Mouse (Mus musculus): ENCODE measurements around the gene Jakmip3. TPM values are rescaled to one million over a fixed set of nuclear protein-coding genes. Genes with fewer than 3 reads are reported as not detected.

Jakmip3 gene
- polyA plus RNA-seq, 1 experiment from 2014 or later: 0.66 TPM

DNA sequence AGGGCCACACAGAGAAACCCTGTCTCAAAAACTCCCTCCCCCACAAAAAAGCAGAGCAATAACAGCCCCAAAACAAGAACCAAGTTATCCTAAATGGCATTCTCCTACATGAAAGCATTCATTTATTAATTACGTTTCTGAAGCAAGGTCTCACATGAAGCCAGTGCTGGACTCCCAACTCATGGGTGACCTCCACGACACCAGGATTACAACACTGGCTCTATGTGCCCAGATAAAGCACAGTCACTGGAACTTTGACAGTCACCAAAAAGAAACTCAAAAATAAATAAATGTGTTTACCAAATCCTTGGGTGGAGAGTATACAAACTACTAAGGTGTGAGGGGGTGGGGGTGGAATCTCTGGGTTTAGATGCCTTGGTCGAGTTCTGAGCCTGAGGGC, 26.9 kb upstream of the Jakmip3 start:
- H3K9ac ChIP-seq (replicated peaks): no peak overlapping the region
- no peak overlapping the region for H3K27ac ChIP-seq
- no peaks in the 10 kb centered on the region for H3K9me3 ChIP-seq
- no peak overlapping the region for H3K4me2 ChIP-seq
- no peaks in the 10 kb centered on the region for H3K36me3 ChIP-seq
- no peaks in the 10 kb centered on the region for H3K27me3 ChIP-seq
- no peak for ATAC-seq (ENCODE audit: insufficient number of reproducible peaks, insufficient read depth, low FRiP score, low TSS enrichment, low read depth)
- 71% methylated on average over 3 of the region's 3 CpGs for WGBS
- H3K4me3 ChIP-seq (replicated peaks): no peak overlapping the region
- H3K4me1 ChIP-seq (replicated peaks): peaks cover 8% of the 10 kb centered on the region

DNA sequence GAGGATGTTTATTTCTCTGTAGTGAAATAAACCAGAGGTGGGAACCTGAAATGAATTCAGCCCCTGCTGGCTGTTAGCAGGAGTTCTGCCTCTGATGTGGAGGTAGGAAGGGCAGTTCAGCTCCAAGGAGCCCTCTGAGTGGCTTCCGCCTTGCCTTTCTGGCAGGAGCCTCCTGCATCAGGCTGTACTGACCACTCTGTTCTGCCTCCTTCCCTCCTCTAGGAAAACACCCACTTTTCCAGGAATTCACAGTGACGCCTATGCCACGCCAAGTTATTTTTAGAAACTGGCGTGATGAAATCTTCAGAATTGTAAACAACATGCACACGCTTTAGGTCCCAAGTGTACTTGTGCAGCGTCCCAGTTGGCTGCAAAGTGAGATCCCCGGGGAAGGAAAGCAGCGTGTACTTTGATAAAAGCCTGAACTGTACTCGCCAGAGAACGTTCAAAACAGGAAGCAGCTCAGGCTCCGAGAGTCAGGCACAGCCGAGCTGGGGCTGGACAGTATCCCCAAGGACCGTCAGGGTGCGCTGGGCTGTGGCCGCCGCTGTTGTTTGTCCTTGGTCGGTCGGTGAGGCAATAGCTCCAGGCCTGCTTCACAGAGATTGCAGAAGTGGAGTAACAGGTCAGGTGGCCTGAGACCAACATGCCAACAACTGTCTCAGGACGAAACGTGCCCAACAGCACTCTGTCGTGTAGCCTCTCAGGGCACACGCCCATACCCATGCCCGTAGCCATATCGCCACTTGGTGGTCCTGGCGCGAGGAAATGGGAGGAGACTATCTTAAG, 21.2 kb upstream of the Jakmip3 start:
- WGBS: 4% methylated on average over 26 of the region's 26 CpGs
- Histone ChIP-seq H3K27ac (peak overlapping the region; percentile 56), H3K9me3 (no peaks in the 10 kb centered on the region), H3K4me3 (replicated peaks) (peak overlapping the region; percentile 39), H3K27me3 (no peaks in the 10 kb centered on the region), H3K4me2 (peak overlapping the region; percentile 81), H3K4me1 (replicated peaks) (peaks cover 11% of the 10 kb centered on the region), H3K36me3 (no peaks in the 10 kb centered on the region), H3K9ac (replicated peaks) (peak overlapping the region; percentile 47)
- ATAC-seq (ENCODE audit: insufficient number of reproducible peaks, insufficient read depth, low FRiP score, low TSS enrichment, low read depth): peak; percentile 55; the same call in 1 of the 2 replicates

DNA sequence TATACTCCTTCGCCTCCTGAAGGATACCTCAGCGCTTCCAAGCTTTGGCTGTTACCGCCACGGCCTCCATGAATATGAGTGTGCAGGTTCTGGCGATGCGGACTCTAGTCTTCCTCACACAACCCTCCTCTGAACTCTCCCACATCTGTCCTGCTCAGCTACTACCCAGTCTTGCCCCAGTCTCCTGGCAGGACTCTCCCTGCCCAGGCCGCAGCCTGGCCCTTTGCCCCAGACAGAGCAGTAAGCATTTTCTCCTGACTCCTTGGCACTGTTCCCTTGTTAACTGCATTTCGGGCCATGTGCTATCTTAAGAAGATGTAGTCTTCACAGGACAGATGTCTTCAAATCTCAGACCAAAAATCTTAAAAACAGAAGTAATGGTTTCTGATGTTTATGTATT, 18.9 kb upstream of the Jakmip3 start:
- Histone ChIP-seq H3K9ac (replicated peaks) (no peak overlapping the region), H3K27me3 (no peaks in the 10 kb centered on the region; the same call in 1 of the 2 replicates), H3K4me1 (replicated peaks) (peaks cover 11% of the 10 kb centered on the region), H3K9me3 (no peaks in the 10 kb centered on the region), H3K36me3 (no peaks in the 10 kb centered on the region), H3K27ac (no peak overlapping the region), H3K4me3 (replicated peaks) (no peak overlapping the region), H3K4me2 (no peak overlapping the region)
- WGBS: 95% methylated on average over 8 of the region's 8 CpGs
- no peak for ATAC-seq (ENCODE audit: insufficient number of reproducible peaks, insufficient read depth, low FRiP score, low TSS enrichment, low read depth)

DNA sequence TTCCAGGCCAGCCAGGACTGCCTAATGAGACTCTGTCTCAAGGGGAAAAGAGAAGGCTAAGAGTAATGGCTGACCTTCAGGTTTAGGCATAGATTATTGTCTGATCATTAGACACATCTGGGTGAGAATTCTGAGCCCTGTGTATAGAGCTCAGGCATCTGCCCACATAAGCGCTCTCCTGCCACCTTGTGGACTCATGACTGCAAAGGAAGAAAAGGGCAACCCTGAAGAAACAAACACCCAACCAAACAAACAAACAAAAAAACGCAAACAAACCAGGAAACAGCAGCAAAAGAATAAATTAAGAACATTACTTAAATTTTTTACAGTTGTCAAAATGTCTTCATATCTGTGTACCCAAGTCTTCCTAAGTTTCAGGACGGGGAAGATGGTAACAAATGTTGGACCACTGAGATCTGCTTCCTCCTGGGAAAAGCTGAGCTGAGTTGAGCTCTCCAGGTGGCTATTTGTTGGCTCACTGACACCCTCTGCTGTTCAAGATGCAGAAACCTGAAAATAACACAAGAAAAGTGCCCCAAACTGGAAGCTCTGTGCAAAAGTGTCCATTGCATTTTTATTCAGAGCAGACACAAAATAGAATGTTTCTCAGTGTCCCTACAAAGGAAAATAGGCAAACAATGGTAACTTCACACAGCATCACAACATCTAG, 16.6 kb upstream of the Jakmip3 start:
- peaks cover 10% of the 10 kb centered on the region for H3K4me1 ChIP-seq (replicated peaks)
- 6% methylated on average over 3 of the region's 3 CpGs for WGBS
- H3K9ac ChIP-seq (replicated peaks): no peak overlapping the region
- no peaks in the 10 kb centered on the region for H3K9me3 ChIP-seq
- ATAC-seq (ENCODE audit: insufficient number of reproducible peaks, insufficient read depth, low FRiP score, low TSS enrichment, low read depth): no peak
- no peaks in the 10 kb centered on the region for H3K36me3 ChIP-seq
- no peak overlapping the region for H3K4me2 ChIP-seq
- no peak overlapping the region for H3K4me3 ChIP-seq (replicated peaks)
- no peaks in the 10 kb centered on the region; the same call in 1 of the 2 replicates for H3K27me3 ChIP-seq
- H3K27ac ChIP-seq: no peak overlapping the region

DNA sequence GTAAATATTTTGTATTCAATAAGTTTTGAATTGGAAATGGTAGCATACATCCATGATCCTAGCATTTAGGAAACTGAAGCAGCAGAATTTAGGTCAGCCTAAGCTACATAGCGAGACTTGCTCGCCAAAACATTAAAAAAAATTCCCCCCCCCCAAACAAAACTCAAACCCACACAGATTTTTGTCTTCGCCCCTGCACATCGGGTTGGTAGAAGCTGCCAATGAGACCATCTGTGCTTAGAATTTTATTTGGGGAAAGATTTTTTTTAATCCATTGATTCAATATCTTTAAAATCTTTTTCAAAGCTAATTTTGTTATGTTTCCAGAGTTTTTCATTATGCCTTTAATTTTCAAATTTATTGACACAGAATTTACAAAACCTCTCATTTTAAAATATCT, 12.1 kb upstream of the Jakmip3 start:
- H3K27me3 ChIP-seq: no peaks in the 10 kb centered on the region; the same call in 1 of the 2 replicates
- no peak for ATAC-seq (ENCODE audit: insufficient number of reproducible peaks, insufficient read depth, low FRiP score, low TSS enrichment, low read depth)
- no peaks in the 10 kb centered on the region for H3K9me3 ChIP-seq
- no peaks in the 10 kb centered on the region for H3K36me3 ChIP-seq
- H3K4me3 ChIP-seq (replicated peaks): no peak overlapping the region
- WGBS: 86% methylated on average over 4 of the region's 4 CpGs
- no peaks in the 10 kb centered on the region for H3K4me1 ChIP-seq (replicated peaks)
- H3K4me2 ChIP-seq: no peak overlapping the region
- H3K27ac ChIP-seq: no peak overlapping the region
- no peak overlapping the region for H3K9ac ChIP-seq (replicated peaks)

DNA sequence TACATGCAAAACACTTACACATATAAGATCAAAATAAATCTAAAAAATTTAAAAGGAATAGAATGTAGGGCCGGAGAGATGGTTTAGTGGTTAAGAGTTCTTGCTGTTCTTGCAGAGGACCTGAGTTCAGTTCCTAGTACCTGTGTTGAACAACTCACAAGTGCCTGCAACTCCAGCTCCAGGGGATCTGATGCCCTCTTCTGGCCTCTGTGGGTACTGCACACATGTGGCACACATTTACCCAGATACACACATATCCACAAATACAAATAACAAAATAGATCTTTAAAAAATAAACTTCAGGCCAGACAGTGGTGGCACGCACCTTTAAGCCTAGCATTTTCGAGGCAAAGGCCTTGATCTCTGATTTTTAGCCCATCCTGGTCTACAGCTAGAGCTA, 6.0 kb upstream of the Jakmip3 start:
- 87% methylated on average over 3 of the region's 3 CpGs for WGBS
- no peaks in the 10 kb centered on the region for H3K36me3 ChIP-seq
- no peak overlapping the region for H3K27ac ChIP-seq
- H3K4me3 ChIP-seq (replicated peaks): no peak overlapping the region
- H3K9me3 ChIP-seq: peaks cover 7% of the 10 kb centered on the region; the same call in 1 of the 2 replicates
- H3K4me1 ChIP-seq (replicated peaks): no peaks in the 10 kb centered on the region
- peaks cover 25% of the 10 kb centered on the region for H3K27me3 ChIP-seq
- no peak for ATAC-seq (ENCODE audit: insufficient number of reproducible peaks, insufficient read depth, low FRiP score, low TSS enrichment, low read depth)
- H3K9ac ChIP-seq (replicated peaks): no peak overlapping the region
- H3K4me2 ChIP-seq: no peak overlapping the region

DNA sequence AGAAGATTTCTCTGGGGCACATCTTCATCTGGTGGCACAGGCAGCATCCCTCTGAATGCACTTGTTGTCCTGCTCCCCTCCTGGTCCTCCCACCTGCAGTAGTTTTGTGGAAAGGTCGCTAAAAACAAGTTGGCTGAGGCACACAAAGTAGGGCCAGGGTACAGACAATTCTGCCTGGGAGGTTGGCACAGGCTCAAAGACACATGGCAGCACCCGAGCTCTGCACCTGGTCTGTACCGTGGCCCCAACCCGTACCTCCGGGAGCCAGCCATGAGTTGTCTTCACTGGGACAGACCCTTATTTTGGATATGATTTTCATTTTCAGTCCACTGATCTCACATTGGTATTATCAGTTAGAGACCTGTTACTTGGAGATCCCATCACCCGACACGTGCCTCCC, 1.5 kb upstream of the Jakmip3 start:
- WGBS: 83% methylated on average over 7 of the region's 7 CpGs
- H3K4me2 ChIP-seq: no peak overlapping the region
- no peaks in the 10 kb centered on the region for H3K36me3 ChIP-seq
- no peak overlapping the region for H3K4me3 ChIP-seq (replicated peaks)
- peaks cover 7% of the 10 kb centered on the region; the same call in 1 of the 2 replicates for H3K9me3 ChIP-seq
- H3K27ac ChIP-seq: no peak overlapping the region
- peaks cover 14% of the 10 kb centered on the region for H3K4me1 ChIP-seq (replicated peaks)
- no peak overlapping the region for H3K9ac ChIP-seq (replicated peaks)
- H3K27me3 ChIP-seq: peaks cover 69% of the 10 kb centered on the region
- no peak for ATAC-seq (ENCODE audit: insufficient number of reproducible peaks, insufficient read depth, low FRiP score, low TSS enrichment, low read depth)

DNA sequence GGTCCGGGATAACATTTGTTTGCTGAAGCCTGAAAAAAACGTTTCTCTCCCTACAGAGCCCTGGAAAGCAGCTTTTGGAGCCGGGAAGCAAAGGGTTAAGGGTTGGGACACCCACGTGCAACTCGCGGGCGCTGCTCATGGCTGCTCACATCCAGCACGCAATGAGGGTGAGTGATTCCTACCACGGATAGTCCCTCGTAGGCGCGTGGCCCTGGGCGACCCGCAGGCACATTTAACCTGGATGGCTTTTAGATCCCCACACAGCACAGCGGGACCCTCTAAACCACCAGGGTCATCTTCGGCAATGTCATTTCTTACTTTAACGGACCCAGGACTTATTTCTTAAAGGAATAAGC, 296 bp upstream of the Jakmip3 start:
- Histone ChIP-seq H3K4me3 (replicated peaks) (peak overlapping the region; percentile 46), H3K9ac (replicated peaks) (peak overlapping the region; percentile 45; the same call in 1 of the 2 replicates), H3K4me2 (peak overlapping the region; percentile 83), H3K4me1 (replicated peaks) (peaks cover 14% of the 10 kb centered on the region), H3K9me3 (peaks cover 7% of the 10 kb centered on the region; the same call in 1 of the 2 replicates), H3K27me3 (peaks cover 81% of the 10 kb centered on the region), H3K36me3 (no peaks in the 10 kb centered on the region), H3K27ac (no peak overlapping the region)
- ATAC-seq (ENCODE audit: insufficient number of reproducible peaks, insufficient read depth, low FRiP score, low TSS enrichment, low read depth): no peak
- WGBS: 2% methylated on average over 17 of the region's 17 CpGs

DNA sequence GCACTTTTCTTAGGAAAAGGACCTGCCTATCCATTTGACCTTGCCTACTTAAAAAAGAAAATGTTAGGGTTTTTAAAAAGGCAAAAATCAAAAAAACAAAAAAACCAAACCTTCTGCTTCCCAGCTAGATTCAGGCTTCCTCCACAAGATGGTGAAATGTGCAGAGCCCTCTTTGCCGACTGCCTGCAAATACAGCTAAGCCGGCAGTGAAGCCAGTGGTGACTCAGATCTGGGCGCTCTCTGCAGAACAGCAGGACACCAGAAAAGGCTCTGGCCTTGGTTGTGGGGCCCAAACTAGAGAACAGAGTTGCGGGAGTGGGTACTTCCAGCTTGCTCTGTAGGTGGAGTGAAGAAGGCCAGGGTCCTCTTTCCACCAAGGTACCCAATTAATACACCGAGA, 1.0 kb downstream of the Jakmip3 start:
- H3K27me3 ChIP-seq: peaks cover 88% of the 10 kb centered on the region
- H3K4me2 ChIP-seq: peak overlapping the region; percentile 83
- no peaks in the 10 kb centered on the region for H3K36me3 ChIP-seq
- no peak overlapping the region for H3K27ac ChIP-seq
- H3K4me1 ChIP-seq (replicated peaks): peaks cover 14% of the 10 kb centered on the region
- 30% methylated on average over 5 of the region's 5 CpGs for WGBS
- peak overlapping the region; percentile 46; the same call in 1 of the 2 replicates for H3K4me3 ChIP-seq (replicated peaks)
- no peak for ATAC-seq (ENCODE audit: insufficient number of reproducible peaks, insufficient read depth, low FRiP score, low TSS enrichment, low read depth)
- no peaks in the 10 kb centered on the region for H3K9me3 ChIP-seq
- H3K9ac ChIP-seq (replicated peaks): no peak overlapping the region

DNA sequence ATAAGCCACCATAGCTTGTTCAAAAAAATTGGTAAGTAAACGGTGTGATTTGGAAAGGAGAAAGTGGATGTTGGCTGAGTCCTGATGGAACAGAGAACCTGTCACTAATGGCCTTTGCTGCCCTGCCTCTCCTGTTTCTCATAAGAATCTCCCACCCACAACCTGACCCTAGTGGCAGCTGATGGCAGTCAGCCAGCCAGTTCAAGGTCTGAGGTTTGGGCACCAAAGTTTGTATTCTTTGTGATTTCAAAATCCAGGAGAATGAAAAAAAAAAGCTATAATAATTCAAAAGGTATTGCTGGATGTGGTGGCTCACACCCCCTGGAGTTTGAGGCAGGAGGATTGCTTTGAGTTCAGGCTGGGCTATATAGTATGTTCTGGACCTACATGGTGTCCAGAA, 1.8 kb downstream of the Jakmip3 start:
- no peaks in the 10 kb centered on the region for H3K9me3 ChIP-seq
- WGBS: 84% methylated on average over 1 of the region's 1 CpGs
- peaks cover 14% of the 10 kb centered on the region for H3K4me1 ChIP-seq (replicated peaks)
- ATAC-seq (ENCODE audit: insufficient number of reproducible peaks, insufficient read depth, low FRiP score, low TSS enrichment, low read depth): no peak
- no peak overlapping the region for H3K9ac ChIP-seq (replicated peaks)
- H3K4me2 ChIP-seq: no peak overlapping the region
- H3K27me3 ChIP-seq: peaks cover 86% of the 10 kb centered on the region
- no peak overlapping the region for H3K4me3 ChIP-seq (replicated peaks)
- H3K27ac ChIP-seq: no peak overlapping the region
- H3K36me3 ChIP-seq: no peaks in the 10 kb centered on the region

DNA sequence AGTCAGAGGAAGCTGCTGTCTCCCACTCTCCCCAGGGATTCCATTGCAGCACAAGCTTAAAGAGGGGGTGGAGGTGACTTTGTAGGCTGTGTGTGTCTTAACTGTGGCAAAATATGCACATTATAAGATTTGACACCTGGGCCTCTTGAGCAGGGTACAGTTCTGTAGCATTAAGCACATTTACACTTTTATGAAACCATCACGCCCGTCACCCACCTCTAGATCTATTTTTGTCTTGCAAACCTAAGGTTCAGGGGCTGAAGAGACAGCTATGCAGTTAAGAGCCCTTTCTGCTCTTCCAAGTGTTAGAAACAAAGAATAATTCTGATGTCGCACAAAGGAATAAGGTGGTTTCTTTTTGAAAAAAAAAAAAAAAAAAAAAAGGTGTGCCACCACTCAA, 5.1 kb downstream of the Jakmip3 start:
- H3K9ac ChIP-seq (replicated peaks): no peak overlapping the region
- H3K4me2 ChIP-seq: no peak overlapping the region
- H3K36me3 ChIP-seq: no peaks in the 10 kb centered on the region
- H3K4me3 ChIP-seq (replicated peaks): no peak overlapping the region
- peaks cover 58% of the 10 kb centered on the region for H3K27me3 ChIP-seq
- H3K27ac ChIP-seq: no peak overlapping the region
- ATAC-seq (ENCODE audit: insufficient number of reproducible peaks, insufficient read depth, low FRiP score, low TSS enrichment, low read depth): no peak
- 56% methylated on average over 3 of the region's 3 CpGs for WGBS
- H3K4me1 ChIP-seq (replicated peaks): peaks cover 8% of the 10 kb centered on the region
- H3K9me3 ChIP-seq: no peaks in the 10 kb centered on the region

Data from limb, embryonic 12.5 days (tissue).